Mouse (Mus musculus) forebrain, postnatal 0 days (tissue): ENCODE data around the gene Adamtsl5. TPM values are rescaled to one million over a fixed set of nuclear protein-coding genes. Genes with fewer than 3 reads are reported as not detected.

Source experiments
- ATAC-seq: fragments of 200-750 bp; cut with Nextera tagmentation; 2 replicates; pipeline ENCODE4 v1.8.0; 2017; ENCODE audit warnings: mild to moderate bottlenecking, moderate library complexity
- DNase-seq: peaks from one replicate; pipeline ENCODE4 v3.0.0-alpha.2; 2015
- H3K27ac ChIP-seq: fragments of 300-500 bp; sonication (generic); 2 replicates; pipeline ENCODE4 v1.5.1; 2014; ENCODE audit warnings: low read depth, mild to moderate bottlenecking, antibody characterized with exemption, low read length, moderate library complexity, mixed read lengths
- H3K27me3 ChIP-seq: fragments of 300-500 bp; sonication (generic); 2 replicates; pipeline ENCODE4 v1.6.1; 2014; ENCODE audit warnings: mild to moderate bottlenecking, low read length, mixed read lengths; ENCODE audit not compliant: insufficient read depth
- H3K36me3 ChIP-seq: fragments of 300-500 bp; sonication (generic); 2 replicates; pipeline ENCODE4 v1.6.1; 2014; ENCODE audit warnings: mild to moderate bottlenecking, moderate library complexity; ENCODE audit not compliant: insufficient read depth
- H3K4me1 ChIP-seq: fragments of 300-500 bp; sonication (generic); 2 replicates; pipeline ENCODE4 v1.6.1; 2014; ENCODE audit warnings: antibody characterized with exemption; ENCODE audit not compliant: insufficient read depth
- H3K4me2 ChIP-seq: fragments of 300-500 bp; sonication (generic); 2 replicates; pipeline ENCODE4 v1.6.1; 2014; ENCODE audit warnings: low read depth, mild to moderate bottlenecking, moderate library complexity
- H3K4me3 ChIP-seq: fragments of 300-500 bp; sonication (generic); 2 replicates; pipeline ENCODE4 v1.5.1; 2014; ENCODE audit warnings: low read depth, low read length, mixed read lengths
- H3K9ac ChIP-seq: fragments of 300-500 bp; sonication (generic); 2 replicates; pipeline ENCODE4 v1.6.1; 2014; ENCODE audit warnings: mild to moderate bottlenecking
- H3K9me3 ChIP-seq: fragments of 300-500 bp; sonication (generic); 2 replicates; pipeline ENCODE4 v1.6.1; 2016; ENCODE audit warnings: low read length
- CTCF ChIP-seq: sonication (generic); IDR thresholded peaks from 2 replicates; pipeline ENCODE4 v1.5.1; 2016; ENCODE audit warnings: antibody characterized with exemption, control low read depth, low read depth
- WGBS: fragments of 180-500 bp; shearing (Covaris S2); extraction: QIAGEN DNeasy Blood & Tissue Kit; methylation state at CpG from one replicate; pipeline ENCODE4 v1.1.7; 2014; 5-methylcytosine and 5-hydroxymethylcytosine counted together
- polyA plus RNA-seq: library from polyadenylated mRNA; unstranded; fragments of >200 nt; fragmentation: Nextera tagmentation; extraction: Ambion mirVana; gene quantifications from 2 replicates; pipeline ENCODE4 v1.2.1, GENCODE M21; 2015
- total RNA-seq: library from RNA; depleted of rRNA; stranded (reverse); fragments of >200 nt; gene quantifications from 2 replicates; pipeline ENCODE4 v1.2.3, GENCODE M21; 2014

The Adamtsl5 gene
- total and polyA plus RNA-seq, 2 experiments from 2014 or later, result 0.33 to 0.81 TPM

- DNase-seq, result no peak
- peaks cover 38% of the 10 kb centered on the region for H3K36me3 ChIP-seq
- H3K4me1 ChIP-seq, result peaks cover 16% of the 10 kb centered on the region
- no peaks in the 10 kb centered on the region for H3K27me3 ChIP-seq
- no peak for TF ChIP-seq CTCF
- H3K4me3 ChIP-seq, result no peak overlapping the region
- no peak overlapping the region for H3K27ac ChIP-seq
- ATAC-seq, result no peak
- WGBS, result 74% methylated on average over 4 of the region's 4 CpGs
- no peaks in the 10 kb centered on the region for H3K9me3 ChIP-seq
- H3K4me2 ChIP-seq, result no peak overlapping the region
- H3K9ac ChIP-seq, result no peak overlapping the region
Measured at GRCm38 (mm10) chr10:80389185-80389708, 41.0 kb upstream of the Adamtsl5 start.

GRCm38 (mm10) chr10:80388731-80389130 lies 40.5 kb upstream of the Adamtsl5 start:
- Histone ChIP-seq H3K27me3 (no peaks in the 10 kb centered on the region), H3K36me3 (peaks cover 36% of the 10 kb centered on the region), H3K4me2 (peak overlapping the region; percentile 97; the same call in 1 of the 2 replicates), H3K4me3 (no peak overlapping the region), H3K27ac (no peak overlapping the region), H3K9me3 (no peaks in the 10 kb centered on the region), H3K4me1 (peaks cover 21% of the 10 kb centered on the region), H3K9ac (no peak overlapping the region)
- DNase-seq, result no peak
- no peak for TF ChIP-seq CTCF
- no peak for ATAC-seq
- WGBS, result 31% methylated on average over 2 of the region's 2 CpGs

- Histone ChIP-seq H3K4me3 (peak within 1 kb of the TSS; percentile 96), H3K9ac (peak within 1 kb of the TSS; percentile 99), H3K4me1 (peaks cover 29% of the 10 kb centered on the region), H3K27ac (peak within 1 kb of the TSS; percentile 98), H3K36me3 (peaks cover 34% of the 10 kb centered on the region), H3K4me2 (peak within 1 kb of the TSS; percentile 97), H3K9me3 (no peaks in the 10 kb centered on the region), H3K27me3 (no peaks in the 10 kb centered on the region)
- DNase-seq (peak; percentile 96), ATAC-seq (peak; percentile 34)
- WGBS, result 1% methylated on average over 11 of the region's 61 CpGs
- TF ChIP-seq CTCF, result no peak
Measured at GRCm38 (mm10) chr10:80387522-80387959, 39.3 kb upstream of the Adamtsl5 start, which contains the start of gene Mex3d. Gene Mex3d, minus strand, starts transcription at chr10:80387659.

- Histone ChIP-seq H3K36me3 (peaks cover 34% of the 10 kb centered on the region), H3K27me3 (no peaks in the 10 kb centered on the region), H3K27ac (peak overlapping the region; percentile 98), H3K4me2 (peak overlapping the region; percentile 97), H3K4me1 (peaks cover 29% of the 10 kb centered on the region), H3K9me3 (no peaks in the 10 kb centered on the region), H3K4me3 (peak overlapping the region; percentile 96), H3K9ac (peak overlapping the region; percentile 99)
- ATAC-seq (no peak; the same call in 1 of the 2 replicates), DNase-seq (no peak)
- no peak for TF ChIP-seq CTCF
- 2% methylated on average over 82 of the region's 94 CpGs for WGBS
Measured at GRCm38 (mm10) chr10:80386735-80387471, 38.7 kb upstream of the Adamtsl5 start.

GRCm38 (mm10) chr10:80385811-80386734 lies 37.9 kb upstream of the Adamtsl5 start:
- WGBS, result 2% methylated on average over 34 of the region's 34 CpGs
- TF ChIP-seq CTCF, result no peak

GRCm38 (mm10) chr10:80385310-80385709 lies 37.1 kb upstream of the Adamtsl5 start:
- DNase-seq, result no peak
- Histone ChIP-seq H3K9me3 (no peaks in the 10 kb centered on the region), H3K36me3 (peaks cover 37% of the 10 kb centered on the region), H3K27me3 (no peaks in the 10 kb centered on the region), H3K9ac (peak overlapping the region; percentile 99), H3K4me1 (peaks cover 29% of the 10 kb centered on the region), H3K4me3 (peak overlapping the region; percentile 96), H3K27ac (peak overlapping the region; percentile 98), H3K4me2 (peak overlapping the region; percentile 97)
- TF ChIP-seq CTCF, result no peak
- 4% methylated on average over 7 of the region's 7 CpGs for WGBS
- peak; percentile 0; the same call in 1 of the 2 replicates for ATAC-seq

More at GRCm38 (mm10) chr10:80385811-80386734, 37.9 kb upstream of the Adamtsl5 start:
- Histone ChIP-seq H3K9ac (peak overlapping the region; percentile 99), H3K4me2 (peak overlapping the region; percentile 97), H3K4me3 (peak overlapping the region; percentile 96), H3K9me3 (no peaks in the 10 kb centered on the region), H3K36me3 (peaks cover 34% of the 10 kb centered on the region), H3K27ac (peak overlapping the region; percentile 98), H3K4me1 (peaks cover 29% of the 10 kb centered on the region), H3K27me3 (no peaks in the 10 kb centered on the region)
- DNase-seq (peak; percentile 86), ATAC-seq (peak; percentile 79)
